Mouse (Mus musculus): ENCODE data around the gene Cadm1. TPM values are rescaled to one million over a fixed set of nuclear protein-coding genes. Genes with fewer than 3 reads are reported as not detected.

Cadm1 gene
- polyA plus RNA-seq, 2 experiments: 3.4 to 6.4 TPM

DNA sequence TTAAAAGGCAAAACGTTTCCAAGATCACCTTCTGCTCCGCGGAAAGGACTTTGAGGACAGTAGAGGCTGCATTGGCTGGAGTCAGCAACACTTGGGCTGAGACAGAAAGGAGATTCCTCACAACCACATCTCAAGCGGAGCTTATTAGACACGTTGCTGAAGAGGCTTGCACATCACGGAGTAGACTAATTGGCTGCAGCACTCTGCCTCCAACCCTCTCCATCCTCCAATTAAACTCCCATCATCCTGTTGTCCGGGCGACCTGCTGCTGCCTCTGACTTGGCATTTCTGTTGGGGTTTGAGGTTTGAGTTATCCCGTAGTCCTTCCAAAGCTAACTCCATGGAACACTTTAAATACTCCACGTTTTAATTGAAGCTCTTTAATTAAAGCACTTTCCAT, 316.3 kb downstream of the Cadm1 start:
- WGBS (ENCODE audit: insufficient replicate concordance): 70% methylated on average over 10 of the region's 10 CpGs
- TF ChIP-seq EP300 (IDR thresholded peaks at IDR 0.05; ENCODE audit: low read depth) (no peak), CTCF (IDR thresholded peaks at IDR 0.05; ENCODE audit: low read depth) (no peak)
- H3K27me3 ChIP-seq (ENCODE audit: control insufficient read depth, insufficient read depth, low read length): no peaks in the 10 kb centered on the region
- no peaks in the 10 kb centered on the region for H3K36me3 ChIP-seq (replicated peaks; ENCODE audit: control insufficient read depth, insufficient read depth, low read depth)
- H3K4me1 ChIP-seq (replicated peaks; ENCODE audit: control insufficient read depth in 2 of 2, insufficient read depth in 2 of 2, low read length in 1 of 2): no peaks in the 10 kb centered on the region
- ATAC-seq (ENCODE audit: insufficient read depth) (no peak), DNase-seq (ENCODE audit: low read depth in 3 of 3, low spot score in 3 of 3) (no peak)
- no peak overlapping the region for H3K27ac ChIP-seq
- H3K4me2 ChIP-seq (ENCODE audit: low read depth): no peak overlapping the region
- H3K9ac ChIP-seq (replicated peaks): no peak overlapping the region
- H3K4me3 ChIP-seq (ENCODE audit: insufficient read depth in 1 of 2, low read depth in 2 of 2, low read length in 2 of 2): no peak overlapping the region
- no peaks in the 10 kb centered on the region for H3K9me3 ChIP-seq (ENCODE audit: control insufficient read depth, low read length)

- DNase-seq (ENCODE audit: low read depth in 3 of 3, low spot score in 3 of 3) (no peak), ATAC-seq (ENCODE audit: insufficient read depth) (no peak)
- H3K27me3 ChIP-seq (ENCODE audit: control insufficient read depth, insufficient read depth, low read length): no peaks in the 10 kb centered on the region
- WGBS (ENCODE audit: insufficient replicate concordance): 68% methylated on average over 6 of the region's 6 CpGs
- no peak overlapping the region for H3K27ac ChIP-seq
- H3K36me3 ChIP-seq (replicated peaks; ENCODE audit: control insufficient read depth, insufficient read depth, low read depth): no peaks in the 10 kb centered on the region
- H3K4me3 ChIP-seq (ENCODE audit: insufficient read depth in 1 of 2, low read depth in 2 of 2, low read length in 2 of 2): no peak overlapping the region
- H3K9me3 ChIP-seq (ENCODE audit: control insufficient read depth, low read length): no peaks in the 10 kb centered on the region
- no peak overlapping the region for H3K4me2 ChIP-seq (ENCODE audit: low read depth)
- no peak for TF ChIP-seq EP300 (IDR thresholded peaks at IDR 0.05; ENCODE audit: low read depth)
- no peak for TF ChIP-seq CTCF (IDR thresholded peaks at IDR 0.05; ENCODE audit: low read depth)
- H3K4me1 ChIP-seq (replicated peaks; ENCODE audit: control insufficient read depth in 2 of 2, insufficient read depth in 2 of 2, low read length in 1 of 2): no peaks in the 10 kb centered on the region
- no peak overlapping the region for H3K9ac ChIP-seq (replicated peaks)
These were observed 317.0 kb downstream of the Cadm1 start for GRCm38 (mm10) chr9:47846926-47847325.

DNA sequence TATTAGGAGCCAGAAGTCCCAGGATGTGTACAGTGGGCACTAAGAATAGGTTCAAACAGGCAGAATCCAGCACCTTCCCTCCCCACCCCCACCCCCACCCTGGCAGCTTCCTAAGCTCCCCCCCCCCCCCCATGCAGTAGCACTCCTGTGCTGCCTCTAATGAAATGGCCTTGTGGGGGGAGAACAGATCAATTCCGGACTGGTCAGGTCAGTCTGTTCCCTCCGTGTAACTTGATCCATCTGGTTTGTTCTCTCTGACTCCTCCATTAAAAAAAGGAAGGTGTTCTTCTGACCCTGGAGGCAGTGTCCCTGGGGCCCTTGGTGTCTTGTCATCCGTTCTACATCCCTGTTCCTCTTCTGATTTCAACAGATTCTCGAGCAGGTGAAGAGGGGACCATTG, 317.8 kb downstream of the Cadm1 start:
- Histone ChIP-seq H3K4me2 (ENCODE audit: low read depth) (no peak overlapping the region), H3K27me3 (ENCODE audit: control insufficient read depth, insufficient read depth, low read length) (no peaks in the 10 kb centered on the region), H3K9ac (replicated peaks) (no peak overlapping the region), H3K27ac (no peak overlapping the region), H3K4me1 (replicated peaks; ENCODE audit: control insufficient read depth in 2 of 2, insufficient read depth in 2 of 2, low read length in 1 of 2) (no peaks in the 10 kb centered on the region), H3K4me3 (ENCODE audit: insufficient read depth in 1 of 2, low read depth in 2 of 2, low read length in 2 of 2) (no peak overlapping the region), H3K36me3 (replicated peaks; ENCODE audit: control insufficient read depth, insufficient read depth, low read depth) (no peaks in the 10 kb centered on the region), H3K9me3 (ENCODE audit: control insufficient read depth, low read length) (no peaks in the 10 kb centered on the region)
- WGBS (ENCODE audit: insufficient replicate concordance): 8% methylated on average over 4 of the region's 4 CpGs
- DNase-seq (ENCODE audit: low read depth in 3 of 3, low spot score in 3 of 3): no peak
- ATAC-seq (ENCODE audit: insufficient read depth): no peak
- TF ChIP-seq EP300 (IDR thresholded peaks at IDR 0.05; ENCODE audit: low read depth) (no peak), CTCF (IDR thresholded peaks at IDR 0.05; ENCODE audit: low read depth) (no peak)

GRCm38 (mm10) chr9:47848745-47849144, 318.8 kb downstream of the Cadm1 start:
- Histone ChIP-seq H3K4me3 (ENCODE audit: insufficient read depth in 1 of 2, low read depth in 2 of 2, low read length in 2 of 2) (no peak overlapping the region), H3K27ac (no peak overlapping the region), H3K36me3 (replicated peaks; ENCODE audit: control insufficient read depth, insufficient read depth, low read depth) (no peaks in the 10 kb centered on the region), H3K4me1 (replicated peaks; ENCODE audit: control insufficient read depth in 2 of 2, insufficient read depth in 2 of 2, low read length in 1 of 2) (no peaks in the 10 kb centered on the region), H3K9ac (replicated peaks) (no peak overlapping the region), H3K27me3 (ENCODE audit: control insufficient read depth, insufficient read depth, low read length) (no peaks in the 10 kb centered on the region), H3K9me3 (ENCODE audit: control insufficient read depth, low read length) (no peaks in the 10 kb centered on the region), H3K4me2 (ENCODE audit: low read depth) (no peak overlapping the region)
- TF ChIP-seq EP300 (IDR thresholded peaks at IDR 0.05; ENCODE audit: low read depth) (no peak), CTCF (IDR thresholded peaks at IDR 0.05; ENCODE audit: low read depth) (no peak)
- DNase-seq (ENCODE audit: low read depth in 3 of 3, low spot score in 3 of 3): no peak
- 54% methylated on average over 5 of the region's 5 CpGs for WGBS (ENCODE audit: insufficient replicate concordance)
- no peak for ATAC-seq (ENCODE audit: insufficient read depth)

DNA sequence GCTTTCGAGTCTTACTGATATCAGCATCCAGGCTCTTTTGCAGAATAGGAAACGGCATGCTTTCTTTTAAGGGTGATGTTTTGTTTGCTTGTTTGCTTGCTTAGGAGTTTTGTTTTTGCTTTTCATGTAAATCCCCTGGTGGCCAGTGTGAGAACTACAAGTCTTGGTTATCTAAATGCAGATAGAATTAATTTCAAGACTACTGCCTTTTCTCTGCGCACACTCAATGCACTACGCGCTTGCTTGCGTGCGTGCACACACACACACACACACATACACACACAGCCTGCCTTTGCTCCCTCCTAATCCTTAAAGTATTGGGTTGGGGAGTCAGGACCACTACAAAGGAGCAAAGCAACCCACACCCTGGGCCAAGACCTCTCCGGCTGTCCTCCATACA, 326.3 kb downstream of the Cadm1 start:
- Histone ChIP-seq H3K36me3 (replicated peaks; ENCODE audit: control insufficient read depth, insufficient read depth, low read depth) (no peaks in the 10 kb centered on the region), H3K9ac (replicated peaks) (no peak overlapping the region), H3K9me3 (ENCODE audit: control insufficient read depth, low read length) (no peaks in the 10 kb centered on the region), H3K4me1 (replicated peaks; ENCODE audit: control insufficient read depth in 2 of 2, insufficient read depth in 2 of 2, low read length in 1 of 2) (no peaks in the 10 kb centered on the region), H3K4me3 (ENCODE audit: insufficient read depth in 1 of 2, low read depth in 2 of 2, low read length in 2 of 2) (no peak overlapping the region), H3K4me2 (ENCODE audit: low read depth) (no peak overlapping the region), H3K27ac (no peak overlapping the region), H3K27me3 (ENCODE audit: control insufficient read depth, insufficient read depth, low read length) (no peaks in the 10 kb centered on the region)
- ATAC-seq (ENCODE audit: insufficient read depth) (no peak), DNase-seq (ENCODE audit: low read depth in 3 of 3, low spot score in 3 of 3) (peak in 1 of 3 experiments; percentile 2)
- peak; percentile 59 for TF ChIP-seq CTCF (IDR thresholded peaks at IDR 0.05; ENCODE audit: low read depth)
- TF ChIP-seq EP300 (IDR thresholded peaks at IDR 0.05; ENCODE audit: low read depth): no peak
- WGBS (ENCODE audit: insufficient replicate concordance): 65% methylated on average over 8 of the region's 8 CpGs
